Mouse (Mus musculus): ENCODE data around the gene Entpd5. TPM values are rescaled to one million over a fixed set of nuclear protein-coding genes. Genes with fewer than 3 reads are reported as not detected.

The Entpd5 gene
- polyA plus RNA-seq, 1 experiment from 2014 or later: 10.8 TPM

DNA sequence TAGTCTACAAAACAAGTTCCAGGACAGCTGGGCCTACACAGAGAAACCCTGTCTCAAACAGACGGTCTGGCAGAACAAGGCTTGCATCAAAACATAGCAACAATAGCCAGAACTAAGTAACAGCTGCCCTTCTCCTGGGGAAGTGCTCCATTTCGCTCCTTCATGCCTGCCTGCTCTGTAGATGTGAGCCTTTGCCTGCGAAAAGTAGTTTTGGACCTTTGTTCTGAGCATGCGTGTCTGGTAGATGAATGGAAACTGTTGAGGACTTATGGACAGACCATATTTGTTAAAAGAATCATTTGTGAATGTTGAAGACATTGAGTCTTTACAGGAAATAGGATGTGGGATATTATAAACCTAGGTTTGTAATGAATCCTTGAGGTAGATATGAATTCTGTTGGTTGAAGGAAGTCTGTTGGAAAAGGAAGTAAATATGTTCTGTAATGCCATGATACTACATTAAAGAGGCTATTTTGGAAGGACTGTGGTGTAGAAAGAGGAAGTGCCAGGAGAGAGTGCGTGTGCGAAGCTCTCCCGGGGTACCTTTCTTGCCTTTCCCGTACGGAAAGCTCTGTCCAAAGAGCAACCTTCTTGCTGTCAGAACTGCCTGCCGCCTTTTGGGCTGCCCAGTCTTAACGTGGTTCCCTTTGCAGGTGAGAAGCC, 71.7 kb downstream of the Entpd5 start:
- H3K36me3 ChIP-seq (ENCODE audit: insufficient read depth, low read length): peaks cover 33% of the 10 kb centered on the region
- no peak overlapping the region for H3K4me3 ChIP-seq (ENCODE audit: low read depth, low read length)
- no peak overlapping the region for H3K9ac ChIP-seq (replicated peaks; ENCODE audit: low read depth)
- H3K4me1 ChIP-seq (ENCODE audit: insufficient read depth, low read depth, low read length): no peaks in the 10 kb centered on the region
- H3K9me3 ChIP-seq (ENCODE audit: low read length): no peaks in the 10 kb centered on the region
- WGBS: 79% methylated on average over 11 of the region's 11 CpGs
- TF ChIP-seq CTCF (IDR thresholded peaks at IDR 0.05): no peak
- no peak for TF ChIP-seq EP300 (IDR thresholded peaks at IDR 0.05)
- H3K4me2 ChIP-seq (replicated peaks; ENCODE audit: low read depth, low read length): no peak overlapping the region
- H3K27me3 ChIP-seq (replicated peaks; ENCODE audit: insufficient read depth, low read length): no peaks in the 10 kb centered on the region
- DNase-seq (ENCODE audit: low spot score): no peak
- H3K27ac ChIP-seq (ENCODE audit: low read length): no peak overlapping the region
- ATAC-seq: no peak

DNA sequence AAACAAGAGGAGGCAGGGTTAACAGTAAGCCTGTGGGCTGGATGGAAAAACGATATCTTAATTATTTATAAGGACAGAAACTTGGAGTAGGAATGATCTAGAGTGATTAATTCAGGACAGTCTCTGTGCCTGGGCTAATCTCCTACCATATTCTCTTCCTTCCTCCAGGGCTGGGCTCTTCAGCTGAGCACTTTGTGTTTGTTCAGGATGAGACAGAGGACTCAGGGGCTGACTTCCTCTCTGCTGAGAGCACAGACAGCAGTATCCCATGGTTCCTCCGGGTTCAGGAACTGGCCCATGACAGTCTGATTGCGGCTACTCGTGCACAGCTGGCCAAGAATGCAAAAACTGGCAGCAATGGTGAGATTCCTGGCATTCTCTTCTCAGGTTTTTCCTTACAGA, 81.7 kb downstream of the Entpd5 start:
- H3K36me3 ChIP-seq (ENCODE audit: insufficient read depth, low read length): peaks cover 21% of the 10 kb centered on the region; the same call in 1 of the 2 replicates
- no peaks in the 10 kb centered on the region for H3K9me3 ChIP-seq (ENCODE audit: low read length)
- H3K4me3 ChIP-seq (ENCODE audit: low read depth, low read length): no peak overlapping the region
- H3K4me1 ChIP-seq (ENCODE audit: insufficient read depth, low read depth, low read length): no peaks in the 10 kb centered on the region
- no peak overlapping the region for H3K4me2 ChIP-seq (replicated peaks; ENCODE audit: low read depth, low read length)
- ATAC-seq (peak; percentile 37; the same call in 1 of the 2 replicates), DNase-seq (ENCODE audit: low spot score) (peak; percentile 32)
- 38% methylated on average over 4 of the region's 4 CpGs for WGBS
- no peak overlapping the region for H3K27ac ChIP-seq (ENCODE audit: low read length)
- no peak for TF ChIP-seq EP300 (IDR thresholded peaks at IDR 0.05)
- 0 out of 2 replicates have a peak, but pooled peaks have one; percentile 1 for TF ChIP-seq CTCF (IDR thresholded peaks at IDR 0.05)
- no peaks in the 10 kb centered on the region for H3K27me3 ChIP-seq (replicated peaks; ENCODE audit: insufficient read depth, low read length)
- H3K9ac ChIP-seq (replicated peaks; ENCODE audit: low read depth): no peak overlapping the region

Other genes with a start within 250 kb of the Entpd5 start
- 5.9 and 6.7 TPM in 2 replicates for gene Elmsan1, start 190.1 kb downstream of the Entpd5 start, polyA plus RNA-seq (2015; fragmentation: Nextera tagmentation; extraction: Ambion mirVana)
- gene Ptgr2, start 123.8 kb downstream of the Entpd5 start, polyA plus RNA-seq (2015; fragmentation: Nextera tagmentation; extraction: Ambion mirVana): 26.3 and 28.0 TPM in 2 replicates
- 44.9 and 49.0 TPM in 2 replicates for gene Zfp410, start 92.2 kb downstream of the Entpd5 start, polyA plus RNA-seq (2015; fragmentation: Nextera tagmentation; extraction: Ambion mirVana)
- gene Coq6, start 47.4 kb downstream of the Entpd5 start, polyA plus RNA-seq (2015; fragmentation: Nextera tagmentation; extraction: Ambion mirVana): 20.7 and 21.2 TPM in 2 replicates
- 2.4 and 3.1 TPM in 2 replicates for gene Fam161b, start 47.2 kb downstream of the Entpd5 start, polyA plus RNA-seq (2015; fragmentation: Nextera tagmentation; extraction: Ambion mirVana)
- 2.8 TPM in 2 replicates for gene Bbof1, start within 50 bp of the Entpd5 start, polyA plus RNA-seq (2015; fragmentation: Nextera tagmentation; extraction: Ambion mirVana)
- gene Rnf113a2, start 8.2 kb upstream of the Entpd5 start, polyA plus RNA-seq (2015; fragmentation: Nextera tagmentation; extraction: Ambion mirVana): 22.9 and 23.0 TPM in 2 replicates
- gene Aldh6a1, start 42.0 kb upstream of the Entpd5 start, polyA plus RNA-seq (2015; fragmentation: Nextera tagmentation; extraction: Ambion mirVana): 52.1 and 67.5 TPM in 2 replicates
- gene Lin52, start 42.4 kb upstream of the Entpd5 start, polyA plus RNA-seq (2015; fragmentation: Nextera tagmentation; extraction: Ambion mirVana): 18.2 and 18.5 TPM in 2 replicates
- gene Vsx2, start 160.7 kb upstream of the Entpd5 start, polyA plus RNA-seq (2015; fragmentation: Nextera tagmentation; extraction: Ambion mirVana): not detected in 2 replicates
- 9.2 and 10.5 TPM in 2 replicates for gene Abcd4, start 208.4 kb upstream of the Entpd5 start, polyA plus RNA-seq (2015; fragmentation: Nextera tagmentation; extraction: Ambion mirVana)
- not detected in 2 replicates for gene Vrtn, start 232.0 kb upstream of the Entpd5 start, polyA plus RNA-seq (2015; fragmentation: Nextera tagmentation; extraction: Ambion mirVana)